Mouse (Mus musculus): ENCODE measurements around the gene Rimbp3. TPM values are rescaled to one million over a fixed set of nuclear protein-coding genes. Genes with fewer than 3 reads are reported as not detected.

The Rimbp3 gene
- total and polyA plus RNA-seq, 2 experiments: not detected

DNA sequence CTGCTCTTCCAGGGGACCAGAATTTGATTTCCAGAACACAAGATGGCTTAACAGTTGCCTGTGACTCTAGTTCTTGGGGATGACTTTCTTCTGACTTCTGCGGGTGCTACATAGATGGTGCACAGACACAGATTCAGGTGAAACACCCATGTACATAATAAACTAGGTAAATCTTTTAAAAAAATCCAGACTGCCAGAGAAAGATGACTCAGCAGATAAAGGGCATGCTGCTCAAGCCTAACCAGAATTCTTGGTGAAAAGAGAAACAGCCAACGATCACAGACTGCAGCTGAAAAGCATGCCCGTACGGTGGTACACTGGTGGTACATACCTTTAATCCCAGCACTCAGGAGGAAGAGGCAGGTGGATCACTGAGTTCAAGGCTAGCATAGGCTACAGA lies 14.6 kb upstream of the Rimbp3 start:
- no peak overlapping the region for H3K4me3 ChIP-seq (ENCODE audit: insufficient read depth, low read depth, low read length)
- DNase-seq (ENCODE audit: extremely low read depth, low read depth, low spot score): no peak
- no peaks in the 10 kb centered on the region for H3K36me3 ChIP-seq (ENCODE audit: control insufficient read depth, insufficient read depth, low read length)
- no peaks in the 10 kb centered on the region for H3K27me3 ChIP-seq (ENCODE audit: control insufficient read depth, insufficient read depth, low read length)
- no peak overlapping the region for H3K9ac ChIP-seq (ENCODE audit: low read depth, low read length)
- WGBS: 80% methylated on average over 4 of the region's 4 CpGs
- H3K4me1 ChIP-seq (ENCODE audit: control insufficient read depth, insufficient read depth, low read length): peaks cover 3% of the 10 kb centered on the region
- peaks cover 44% of the 10 kb centered on the region for H3K79me2 ChIP-seq (ENCODE audit: control insufficient read depth, insufficient read depth, low read length)
- no peak for TF ChIP-seq CTCF (IDR thresholded peaks at IDR 0.05; ENCODE audit: low read depth, low read length)
- no peak for TF ChIP-seq POLR2A (IDR thresholded peaks at IDR 0.05; ENCODE audit: extremely low read depth, insufficient read depth, low read length)
- H3K27ac ChIP-seq (replicated peaks; ENCODE audit: insufficient read depth, low read depth, low read length): no peak overlapping the region

DNA sequence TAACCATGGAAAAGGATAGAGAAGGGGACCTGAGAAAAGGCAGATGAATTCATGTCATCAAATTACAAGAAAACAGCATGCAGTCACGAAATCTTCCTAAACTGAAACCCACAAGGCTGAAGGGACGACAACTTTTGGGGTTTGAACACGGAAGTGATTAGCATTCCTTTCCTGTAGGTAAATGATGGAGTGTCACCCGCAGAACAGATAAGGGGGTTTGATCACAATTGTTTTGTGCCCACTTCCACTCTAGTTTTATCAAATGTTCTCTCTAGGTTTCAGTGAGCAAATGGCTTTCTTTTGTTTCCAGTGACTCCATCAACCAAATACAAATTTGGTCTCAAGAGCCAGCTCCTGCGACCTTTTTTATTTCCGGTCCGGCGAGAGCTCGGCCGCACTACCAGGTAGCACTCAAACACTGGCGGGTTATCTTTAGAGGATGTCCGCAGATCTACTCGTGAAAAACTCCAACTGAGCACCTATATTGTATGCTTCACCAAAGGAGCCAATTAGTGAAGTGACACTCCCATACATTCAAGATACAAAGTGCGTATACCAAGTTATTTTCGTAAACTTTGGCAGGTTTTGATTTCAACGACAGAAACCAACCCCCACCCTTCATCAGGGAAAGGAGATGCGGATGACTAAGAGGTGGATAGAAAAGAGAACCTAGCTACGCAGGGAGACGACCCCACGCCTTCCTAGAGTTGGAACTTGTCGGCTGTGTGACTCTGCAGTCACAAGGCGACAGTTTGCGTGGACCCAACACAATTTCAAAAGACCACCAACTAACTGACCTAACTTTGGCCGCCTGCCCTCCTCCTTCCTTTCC lies 8.1 kb upstream of the Rimbp3 start:
- TF ChIP-seq CTCF (IDR thresholded peaks at IDR 0.05; ENCODE audit: low read depth, low read length) (no peak), POLR2A (IDR thresholded peaks at IDR 0.05; ENCODE audit: extremely low read depth, insufficient read depth, low read length) (no peak)
- no peaks in the 10 kb centered on the region for H3K27me3 ChIP-seq (ENCODE audit: control insufficient read depth, insufficient read depth, low read length)
- H3K4me3 ChIP-seq (ENCODE audit: insufficient read depth, low read depth, low read length): peak overlapping the region; percentile 88
- peaks cover 7% of the 10 kb centered on the region for H3K4me1 ChIP-seq (ENCODE audit: control insufficient read depth, insufficient read depth, low read length)
- no peak for DNase-seq (ENCODE audit: extremely low read depth, low read depth, low spot score)
- peaks cover 29% of the 10 kb centered on the region; the same call in 1 of the 2 replicates for H3K79me2 ChIP-seq (ENCODE audit: control insufficient read depth, insufficient read depth, low read length)
- WGBS: 2% methylated on average over 24 of the region's 24 CpGs
- peak overlapping the region; percentile 54 for H3K27ac ChIP-seq (replicated peaks; ENCODE audit: insufficient read depth, low read depth, low read length)
- peak overlapping the region; percentile 96 for H3K9ac ChIP-seq (ENCODE audit: low read depth, low read length)
- H3K36me3 ChIP-seq (ENCODE audit: control insufficient read depth, insufficient read depth, low read length): no peaks in the 10 kb centered on the region

DNA sequence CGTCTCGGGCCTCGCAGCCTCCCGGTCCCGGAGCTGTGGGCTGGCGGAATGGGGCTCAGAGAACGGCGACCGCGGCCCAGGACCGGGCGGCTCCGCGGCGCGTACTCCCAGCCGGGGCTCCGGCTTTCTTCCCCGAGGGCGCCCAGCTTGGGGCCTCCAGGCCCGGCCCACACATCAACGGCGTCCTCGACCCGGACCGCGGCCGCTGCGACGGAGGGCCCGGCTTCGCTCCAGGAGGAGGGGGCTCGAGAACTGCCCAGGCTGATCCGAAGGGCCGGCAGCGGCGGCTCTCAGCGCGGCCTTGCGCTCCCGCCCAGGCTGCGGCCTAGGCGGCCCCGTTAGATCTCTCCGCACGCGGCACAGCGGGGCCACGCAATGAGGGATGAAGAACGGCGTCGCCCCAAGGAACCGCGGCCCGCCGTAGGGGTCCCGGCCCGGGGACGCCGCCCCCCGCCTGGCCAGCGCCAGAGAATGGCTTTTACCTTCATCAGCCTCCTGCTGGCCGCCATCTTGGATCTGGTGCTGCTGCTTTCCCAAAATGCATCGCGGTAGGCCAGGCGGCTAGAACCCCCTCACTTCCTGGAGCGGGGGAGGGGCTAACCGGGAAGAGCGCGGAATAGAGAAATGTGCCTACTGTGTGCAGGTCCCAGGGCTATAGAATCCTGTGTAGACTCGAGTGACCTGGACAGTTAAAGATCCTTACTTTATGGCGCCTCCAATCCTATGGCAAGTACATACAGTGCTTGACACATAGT lies 7.3 kb upstream of the Rimbp3 start:
- H3K9ac ChIP-seq (ENCODE audit: low read depth, low read length): peak overlapping the region; percentile 96
- peaks cover 27% of the 10 kb centered on the region; the same call in 1 of the 2 replicates for H3K79me2 ChIP-seq (ENCODE audit: control insufficient read depth, insufficient read depth, low read length)
- TF ChIP-seq POLR2A (IDR thresholded peaks at IDR 0.05; ENCODE audit: extremely low read depth, insufficient read depth, low read length) (no peak), CTCF (IDR thresholded peaks at IDR 0.05; ENCODE audit: low read depth, low read length) (no peak)
- peak; percentile 70 for DNase-seq (ENCODE audit: extremely low read depth, low read depth, low spot score)
- WGBS: under 1% methylated on average over 72 of the region's 72 CpGs
- peak overlapping the region; percentile 54 for H3K27ac ChIP-seq (replicated peaks; ENCODE audit: insufficient read depth, low read depth, low read length)
- peaks cover 7% of the 10 kb centered on the region for H3K4me1 ChIP-seq (ENCODE audit: control insufficient read depth, insufficient read depth, low read length)
- H3K4me3 ChIP-seq (ENCODE audit: insufficient read depth, low read depth, low read length): peak overlapping the region; percentile 88
- H3K27me3 ChIP-seq (ENCODE audit: control insufficient read depth, insufficient read depth, low read length): no peaks in the 10 kb centered on the region
- no peaks in the 10 kb centered on the region for H3K36me3 ChIP-seq (ENCODE audit: control insufficient read depth, insufficient read depth, low read length)

DNA sequence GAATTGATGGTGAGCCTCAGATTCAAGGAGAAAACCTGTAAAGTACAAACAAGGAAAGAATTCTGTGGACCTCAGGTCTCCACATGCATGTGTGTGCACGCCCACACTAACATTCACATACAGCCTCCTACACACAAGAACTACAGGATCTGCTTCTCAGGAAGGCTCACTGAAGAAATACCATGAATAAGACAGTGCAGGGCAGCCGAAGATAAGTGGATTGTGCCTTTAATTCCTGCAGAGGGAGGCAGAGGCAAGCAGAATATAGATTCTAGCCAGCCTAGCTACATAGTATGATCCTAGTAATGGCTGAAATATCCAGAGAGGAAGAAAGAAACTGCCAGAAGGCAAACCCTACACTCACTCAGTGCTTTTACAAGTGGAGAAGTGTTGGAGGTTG lies 6.4 kb upstream of the Rimbp3 start:
- no peak for DNase-seq (ENCODE audit: extremely low read depth, low read depth, low spot score)
- TF ChIP-seq CTCF (IDR thresholded peaks at IDR 0.05; ENCODE audit: low read depth, low read length) (no peak), POLR2A (IDR thresholded peaks at IDR 0.05; ENCODE audit: extremely low read depth, insufficient read depth, low read length) (no peak)
- Histone ChIP-seq H3K79me2 (ENCODE audit: control insufficient read depth, insufficient read depth, low read length) (peaks cover 23% of the 10 kb centered on the region; the same call in 1 of the 2 replicates), H3K27me3 (ENCODE audit: control insufficient read depth, insufficient read depth, low read length) (no peaks in the 10 kb centered on the region), H3K27ac (replicated peaks; ENCODE audit: insufficient read depth, low read depth, low read length) (no peak overlapping the region), H3K4me1 (ENCODE audit: control insufficient read depth, insufficient read depth, low read length) (peaks cover 7% of the 10 kb centered on the region), H3K4me3 (ENCODE audit: insufficient read depth, low read depth, low read length) (no peak overlapping the region), H3K9ac (ENCODE audit: low read depth, low read length) (no peak overlapping the region), H3K36me3 (ENCODE audit: control insufficient read depth, insufficient read depth, low read length) (no peaks in the 10 kb centered on the region)
- WGBS: 88% methylated on average over 2 of the region's 2 CpGs

DNA sequence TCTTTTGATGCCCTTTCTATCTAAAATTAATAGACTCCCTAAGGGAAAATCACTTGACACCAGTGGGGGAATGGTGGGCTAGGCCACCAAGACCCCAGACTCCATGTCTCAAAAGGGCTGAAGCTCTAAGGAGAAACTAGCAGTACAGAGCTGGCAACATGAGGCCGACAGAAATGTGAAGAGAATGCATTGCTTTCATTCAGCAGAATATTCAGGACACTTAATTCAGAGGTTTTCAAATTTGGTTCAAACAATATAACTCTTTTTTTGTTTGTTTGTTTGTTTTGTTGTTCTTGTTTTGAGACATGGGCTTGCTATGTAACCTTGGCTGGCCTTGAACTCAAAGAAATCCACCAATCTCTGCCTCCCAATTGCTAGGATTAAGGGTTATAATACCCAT lies 5.9 kb upstream of the Rimbp3 start, which contains the start of gene Ube2l3:
Gene Ube2l3 (minus strand): TSS at position 101 of the 400 bp plus-strand sequence.
- Histone ChIP-seq H3K9ac (ENCODE audit: low read depth, low read length) (no peak within 1 kb of the TSS), H3K4me1 (ENCODE audit: control insufficient read depth, insufficient read depth, low read length) (peaks cover 7% of the 10 kb centered on the region), H3K36me3 (ENCODE audit: control insufficient read depth, insufficient read depth, low read length) (no peaks in the 10 kb centered on the region), H3K4me3 (ENCODE audit: insufficient read depth, low read depth, low read length) (peak within 1 kb of the TSS; percentile 88), H3K79me2 (ENCODE audit: control insufficient read depth, insufficient read depth, low read length) (peaks cover 22% of the 10 kb centered on the region; the same call in 1 of the 2 replicates), H3K27me3 (ENCODE audit: control insufficient read depth, insufficient read depth, low read length) (no peaks in the 10 kb centered on the region), H3K27ac (replicated peaks; ENCODE audit: insufficient read depth, low read depth, low read length) (no peak within 1 kb of the TSS)
- 94% methylated on average over 1 of the region's 1 CpGs for WGBS
- TF ChIP-seq POLR2A (IDR thresholded peaks at IDR 0.05; ENCODE audit: extremely low read depth, insufficient read depth, low read length) (no peak), CTCF (IDR thresholded peaks at IDR 0.05; ENCODE audit: low read depth, low read length) (no peak)
- no peak for DNase-seq (ENCODE audit: extremely low read depth, low read depth, low spot score)

Measured in liver, adult 2 months (tissue).